Mouse (Mus musculus): ENCODE measurements at regions not wholly inside any gene's neighbourhood (a gene's known extent, or its start where the extent isn't known, plus 50 kb on each side); places are given as distances from the start of the nearest gene placed in this dataset.
A peak's percentile ranks its signal among the peaks of the same experiment; 100 is the strongest.
"Not testable (repeated sequence)": the region's sequence is repeated elsewhere in the genome, so short reads cannot be mapped to it uniquely, and the experiment has no call there.

GRCm38 (mm10) chr13:99128979-99129378 is 55.6 kb upstream of the Zfp366 start:
- ATAC-seq (ENCODE audit: low FRiP score, low TSS enrichment) (no peak), DNase-seq (no peak)
- 59% methylated on average over 2 of the region's 2 CpGs for WGBS
- H3K27ac ChIP-seq (replicated peaks; ENCODE audit: low read depth, low read length) = no peak overlapping the region
- H3K36me3 ChIP-seq (ENCODE audit: control insufficient read depth, insufficient read depth, low read length) = no peaks in the 10 kb centered on the region
- no peak overlapping the region for H3K9ac ChIP-seq (replicated peaks; ENCODE audit: low read length)
- no peak overlapping the region for H3K4me3 ChIP-seq (replicated peaks; ENCODE audit: low read depth, low read length)
- H3K4me2 ChIP-seq (ENCODE audit: low read length) = no peak overlapping the region
- H3K4me1 ChIP-seq (ENCODE audit: control insufficient read depth, insufficient read depth, low read length) = no peaks in the 10 kb centered on the region
- no peaks in the 10 kb centered on the region for H3K27me3 ChIP-seq (ENCODE audit: control insufficient read depth, insufficient read depth, low read length)
- no peaks in the 10 kb centered on the region for H3K9me3 ChIP-seq (ENCODE audit: control insufficient read depth, low read length)

GRCm38 (mm10) chr13:99128284-99128691 is 56.3 kb upstream of the Zfp366 start:
- Histone ChIP-seq H3K27me3 (ENCODE audit: control insufficient read depth, insufficient read depth, low read length) (no peaks in the 10 kb centered on the region), H3K27ac (replicated peaks; ENCODE audit: low read depth, low read length) (no peak overlapping the region), H3K36me3 (ENCODE audit: control insufficient read depth, insufficient read depth, low read length) (no peaks in the 10 kb centered on the region), H3K4me3 (replicated peaks; ENCODE audit: low read depth, low read length) (no peak overlapping the region), H3K9me3 (ENCODE audit: control insufficient read depth, low read length) (no peaks in the 10 kb centered on the region), H3K9ac (replicated peaks; ENCODE audit: low read length) (no peak overlapping the region), H3K4me2 (ENCODE audit: low read length) (no peak overlapping the region), H3K4me1 (ENCODE audit: control insufficient read depth, insufficient read depth, low read length) (no peaks in the 10 kb centered on the region)
- DNase-seq = no peak
- no peak for ATAC-seq (ENCODE audit: low FRiP score, low TSS enrichment)
- WGBS = 84% methylated on average over 5 of the region's 5 CpGs

GRCm38 (mm10) chr13:99127716-99128115 is 56.9 kb upstream of the Zfp366 start:
- H3K9ac ChIP-seq (replicated peaks; ENCODE audit: low read length) = no peak overlapping the region
- WGBS = 81% methylated on average over 5 of the region's 5 CpGs
- H3K4me2 ChIP-seq (ENCODE audit: low read length) = no peak overlapping the region
- ATAC-seq (ENCODE audit: low FRiP score, low TSS enrichment) = no peak
- no peaks in the 10 kb centered on the region for H3K9me3 ChIP-seq (ENCODE audit: control insufficient read depth, low read length)
- no peak overlapping the region for H3K27ac ChIP-seq (replicated peaks; ENCODE audit: low read depth, low read length)
- no peak for DNase-seq
- H3K4me1 ChIP-seq (ENCODE audit: control insufficient read depth, insufficient read depth, low read length) = no peaks in the 10 kb centered on the region
- no peak overlapping the region for H3K4me3 ChIP-seq (replicated peaks; ENCODE audit: low read depth, low read length)
- no peaks in the 10 kb centered on the region for H3K27me3 ChIP-seq (ENCODE audit: control insufficient read depth, insufficient read depth, low read length)
- H3K36me3 ChIP-seq (ENCODE audit: control insufficient read depth, insufficient read depth, low read length) = no peaks in the 10 kb centered on the region

GRCm38 (mm10) chr13:99126971-99127370 is 57.7 kb upstream of the Zfp366 start:
- H3K4me3 ChIP-seq (replicated peaks; ENCODE audit: low read depth, low read length); H3K9ac ChIP-seq (replicated peaks; ENCODE audit: low read length); DNase-seq; H3K27ac ChIP-seq (replicated peaks; ENCODE audit: low read depth, low read length); H3K4me1 ChIP-seq (ENCODE audit: control insufficient read depth, insufficient read depth, low read length); ATAC-seq (ENCODE audit: low FRiP score, low TSS enrichment); H3K4me2 ChIP-seq (ENCODE audit: low read length); H3K36me3 ChIP-seq (ENCODE audit: control insufficient read depth, insufficient read depth, low read length); H3K9me3 ChIP-seq (ENCODE audit: control insufficient read depth, low read length); H3K27me3 ChIP-seq (ENCODE audit: control insufficient read depth, insufficient read depth, low read length): not testable (repeated sequence)
- 97% methylated on average over 10 of the region's 10 CpGs for WGBS

GRCm38 (mm10) chr13:99126538-99126937 is 58.1 kb upstream of the Zfp366 start:
- H3K9me3 ChIP-seq (ENCODE audit: control insufficient read depth, low read length) = no peaks in the 10 kb centered on the region

GRCm38 (mm10) chr13:99125946-99126345 is 58.7 kb upstream of the Zfp366 start:
- H3K27ac ChIP-seq (replicated peaks; ENCODE audit: low read depth, low read length) = no peak overlapping the region
- 69% methylated on average over 1 of the region's 1 CpGs for WGBS
- H3K36me3 ChIP-seq (ENCODE audit: control insufficient read depth, insufficient read depth, low read length) = no peaks in the 10 kb centered on the region
- DNase-seq (peak; percentile 38), ATAC-seq (ENCODE audit: low FRiP score, low TSS enrichment) (no peak)
- H3K4me3 ChIP-seq (replicated peaks; ENCODE audit: low read depth, low read length) = no peak overlapping the region
- no peaks in the 10 kb centered on the region for H3K9me3 ChIP-seq (ENCODE audit: control insufficient read depth, low read length)
- no peaks in the 10 kb centered on the region for H3K27me3 ChIP-seq (ENCODE audit: control insufficient read depth, insufficient read depth, low read length)
- H3K9ac ChIP-seq (replicated peaks; ENCODE audit: low read length) = no peak overlapping the region
- H3K4me2 ChIP-seq (ENCODE audit: low read length) = no peak overlapping the region
- H3K4me1 ChIP-seq (ENCODE audit: control insufficient read depth, insufficient read depth, low read length) = no peaks in the 10 kb centered on the region

More at GRCm38 (mm10) chr13:99126538-99126937, 58.1 kb upstream of the Zfp366 start:
- H3K36me3 ChIP-seq (ENCODE audit: control insufficient read depth, insufficient read depth, low read length) = no peaks in the 10 kb centered on the region
- no peak overlapping the region for H3K27ac ChIP-seq (replicated peaks; ENCODE audit: low read depth, low read length)
- no peaks in the 10 kb centered on the region for H3K4me1 ChIP-seq (ENCODE audit: control insufficient read depth, insufficient read depth, low read length)
- no peak overlapping the region for H3K4me2 ChIP-seq (ENCODE audit: low read length)
- H3K27me3 ChIP-seq (ENCODE audit: control insufficient read depth, insufficient read depth, low read length) = no peaks in the 10 kb centered on the region
- DNase-seq (no peak), ATAC-seq (ENCODE audit: low FRiP score, low TSS enrichment) (no peak)
- H3K9ac ChIP-seq (replicated peaks; ENCODE audit: low read length) = no peak overlapping the region
- H3K4me3 ChIP-seq (replicated peaks; ENCODE audit: low read depth, low read length) = no peak overlapping the region
- WGBS = 88% methylated on average over 8 of the region's 8 CpGs

- no peak overlapping the region for H3K4me3 ChIP-seq (replicated peaks; ENCODE audit: low read depth, low read length)
- H3K27me3 ChIP-seq (ENCODE audit: control insufficient read depth, insufficient read depth, low read length) = no peaks in the 10 kb centered on the region
- ATAC-seq (ENCODE audit: low FRiP score, low TSS enrichment) (no peak), DNase-seq (no peak)
- no peaks in the 10 kb centered on the region for H3K9me3 ChIP-seq (ENCODE audit: control insufficient read depth, low read length)
- no peak overlapping the region for H3K27ac ChIP-seq (replicated peaks; ENCODE audit: low read depth, low read length)
- no peak overlapping the region for H3K9ac ChIP-seq (replicated peaks; ENCODE audit: low read length)
- no peaks in the 10 kb centered on the region for H3K4me1 ChIP-seq (ENCODE audit: control insufficient read depth, insufficient read depth, low read length)
- 79% methylated on average over 10 of the region's 10 CpGs for WGBS
- H3K36me3 ChIP-seq (ENCODE audit: control insufficient read depth, insufficient read depth, low read length) = no peaks in the 10 kb centered on the region
- H3K4me2 ChIP-seq (ENCODE audit: low read length) = no peak overlapping the region
Measured at GRCm38 (mm10) chr13:99124894-99125570, 59.6 kb upstream of the Zfp366 start.

- H3K4me1 ChIP-seq (ENCODE audit: control insufficient read depth, insufficient read depth, low read length) = no peaks in the 10 kb centered on the region
- no peak overlapping the region for H3K9ac ChIP-seq (replicated peaks; ENCODE audit: low read length)
- no peaks in the 10 kb centered on the region for H3K27me3 ChIP-seq (ENCODE audit: control insufficient read depth, insufficient read depth, low read length)
- H3K4me3 ChIP-seq (replicated peaks; ENCODE audit: low read depth, low read length) = no peak overlapping the region
- no peak overlapping the region for H3K27ac ChIP-seq (replicated peaks; ENCODE audit: low read depth, low read length)
- no peaks in the 10 kb centered on the region for H3K9me3 ChIP-seq (ENCODE audit: control insufficient read depth, low read length)
- H3K4me2 ChIP-seq (ENCODE audit: low read length) = no peak overlapping the region
- DNase-seq = no peak
- no peaks in the 10 kb centered on the region for H3K36me3 ChIP-seq (ENCODE audit: control insufficient read depth, insufficient read depth, low read length)
- ATAC-seq (ENCODE audit: low FRiP score, low TSS enrichment) = no peak
- WGBS = 41% methylated on average over 2 of the region's 2 CpGs
Measured at GRCm38 (mm10) chr13:99124141-99124540, 60.5 kb upstream of the Zfp366 start.

- no peaks in the 10 kb centered on the region for H3K36me3 ChIP-seq (ENCODE audit: control insufficient read depth, insufficient read depth, low read length)
- H3K27ac ChIP-seq (replicated peaks; ENCODE audit: low read depth, low read length) = no peak overlapping the region
- 82% methylated on average over 12 of the region's 12 CpGs for WGBS
- H3K9ac ChIP-seq (replicated peaks; ENCODE audit: low read length) = no peak overlapping the region
- no peak overlapping the region for H3K4me2 ChIP-seq (ENCODE audit: low read length)
- H3K4me1 ChIP-seq (ENCODE audit: control insufficient read depth, insufficient read depth, low read length) = no peaks in the 10 kb centered on the region
- no peaks in the 10 kb centered on the region for H3K27me3 ChIP-seq (ENCODE audit: control insufficient read depth, insufficient read depth, low read length)
- no peak for DNase-seq
- no peak for ATAC-seq (ENCODE audit: low FRiP score, low TSS enrichment)
- no peaks in the 10 kb centered on the region for H3K9me3 ChIP-seq (ENCODE audit: control insufficient read depth, low read length)
- H3K4me3 ChIP-seq (replicated peaks; ENCODE audit: low read depth, low read length) = no peak overlapping the region
Measured at GRCm38 (mm10) chr13:99123476-99124140, 61.0 kb upstream of the Zfp366 start.
